Mouse (Mus musculus): ENCODE measurements around the gene Gm49395. TPM values are rescaled to one million over a fixed set of nuclear protein-coding genes. Genes with fewer than 3 reads are reported as not detected.
A peak's percentile ranks its signal among the peaks of the same experiment; 100 is the strongest.

Gene Gm49395
- polyA plus RNA-seq, 1 experiment from 2014 or later: 3.2 TPM

DNA sequence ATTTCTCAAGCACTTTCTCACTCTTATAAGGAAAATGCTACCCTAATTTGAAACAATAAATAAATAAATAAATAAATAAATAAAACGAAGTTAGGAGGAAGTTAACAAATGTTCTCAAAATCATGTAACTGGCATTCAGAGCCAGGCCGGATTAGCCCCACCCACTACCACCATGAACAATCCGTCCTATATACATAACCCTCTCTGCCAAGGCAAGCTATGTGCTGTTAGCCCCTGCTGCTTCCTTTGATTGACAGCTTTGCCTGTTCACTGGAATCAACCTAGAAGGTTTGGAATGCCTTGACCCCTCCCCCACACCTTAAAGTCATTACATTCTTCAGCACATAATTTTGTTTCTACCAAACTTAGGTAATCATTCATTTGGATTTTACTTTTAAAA is 10.2 kb downstream of the Gm49395 start:
- Histone ChIP-seq H3K27ac (ENCODE audit: low read depth, low read length) (no peak overlapping the region), H3K4me3 (ENCODE audit: low read depth, low read length) (no peak overlapping the region), H3K9ac (ENCODE audit: low read length) (no peak overlapping the region), H3K4me2 (no peak overlapping the region), H3K9me3 (ENCODE audit: control insufficient read depth, low read length) (no peaks in the 10 kb centered on the region), H3K27me3 (ENCODE audit: control insufficient read depth, insufficient read depth, low read length) (no peaks in the 10 kb centered on the region), H3K36me3 (ENCODE audit: control insufficient read depth, insufficient read depth, low read length) (peaks cover 7% of the 10 kb centered on the region; the same call in 1 of the 2 replicates), H3K4me1 (ENCODE audit: control insufficient read depth, insufficient read depth, low read length) (peaks cover 10% of the 10 kb centered on the region)
- DNase-seq (ENCODE audit: low spot score, missing footprints) (peak; percentile 86), ATAC-seq (ENCODE audit: low FRiP score) (no peak)
- WGBS: 76% methylated on average over 3 of the region's 3 CpGs

GRCm38 (mm10) chr13:115090977-115091445 is 10.7 kb downstream of the Gm49395 start:
- DNase-seq (ENCODE audit: low spot score, missing footprints) (peak; percentile 83), ATAC-seq (ENCODE audit: low FRiP score) (no peak)
- Histone ChIP-seq H3K36me3 (ENCODE audit: control insufficient read depth, insufficient read depth, low read length) (peaks cover 10% of the 10 kb centered on the region; the same call in 1 of the 2 replicates), H3K4me2 (peak overlapping the region; percentile 97), H3K27ac (ENCODE audit: low read depth, low read length) (no peak overlapping the region), H3K9me3 (ENCODE audit: control insufficient read depth, low read length) (no peaks in the 10 kb centered on the region), H3K4me1 (ENCODE audit: control insufficient read depth, insufficient read depth, low read length) (peaks cover 10% of the 10 kb centered on the region), H3K27me3 (ENCODE audit: control insufficient read depth, insufficient read depth, low read length) (no peaks in the 10 kb centered on the region), H3K9ac (ENCODE audit: low read length) (no peak overlapping the region; the same call in 1 of the 2 replicates), H3K4me3 (ENCODE audit: low read depth, low read length) (peak overlapping the region; percentile 69)
- 55% methylated on average over 9 of the region's 9 CpGs for WGBS

- under 1% methylated on average over 60 of the region's 60 CpGs for WGBS
- Histone ChIP-seq H3K27me3 (ENCODE audit: control insufficient read depth, insufficient read depth, low read length) (no peaks in the 10 kb centered on the region), H3K4me2 (peak within 1 kb of the TSS; percentile 97), H3K27ac (ENCODE audit: low read depth, low read length) (peak within 1 kb of the TSS; percentile 6; the same call in 1 of the 2 replicates), H3K9ac (ENCODE audit: low read length) (peak within 1 kb of the TSS; percentile 82), H3K36me3 (ENCODE audit: control insufficient read depth, insufficient read depth, low read length) (peaks cover 10% of the 10 kb centered on the region; the same call in 1 of the 2 replicates), H3K4me3 (ENCODE audit: low read depth, low read length) (peak within 1 kb of the TSS; percentile 69), H3K4me1 (ENCODE audit: control insufficient read depth, insufficient read depth, low read length) (peaks cover 10% of the 10 kb centered on the region), H3K9me3 (ENCODE audit: control insufficient read depth, low read length) (no peaks in the 10 kb centered on the region)
- DNase-seq (ENCODE audit: low spot score, missing footprints): peak; percentile 99
- ATAC-seq (ENCODE audit: low FRiP score): peak; percentile 95
These were observed 11.4 kb downstream of the Gm49395 start, which contains the start of gene Pelo for GRCm38 (mm10) chr13:115090069-115090976. Pelo (minus strand) TSS chr13:115090186.

DNA sequence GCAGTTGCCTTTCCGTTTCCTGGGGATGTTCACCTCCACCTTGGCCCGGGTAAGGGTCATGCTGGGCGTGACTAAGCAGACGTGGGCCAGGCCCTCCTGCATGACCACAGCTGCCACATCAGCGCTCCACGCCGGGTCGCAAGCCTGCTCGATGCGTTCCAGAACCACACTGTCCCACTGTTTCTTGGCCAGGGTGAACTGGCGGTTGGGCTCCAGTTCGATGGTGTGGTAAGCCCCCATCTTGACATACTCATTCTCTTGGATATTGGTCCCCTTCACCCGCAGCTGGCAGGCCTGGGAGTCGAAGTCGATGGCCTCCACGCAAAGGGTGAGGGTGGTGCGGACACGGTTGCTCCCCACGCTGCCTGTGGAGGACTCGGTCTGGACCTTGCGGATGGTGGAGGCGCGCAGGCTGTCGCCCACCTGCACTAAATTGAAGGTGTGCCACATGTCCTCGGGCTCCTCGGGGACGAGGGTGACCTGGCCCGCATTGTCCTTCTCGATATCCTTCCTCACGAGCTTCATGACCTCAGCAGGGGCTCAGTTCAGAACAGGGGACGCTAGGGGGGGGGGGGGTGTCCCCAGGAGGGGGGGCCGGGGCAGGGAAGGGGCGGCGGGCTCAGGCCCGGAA is 12.2 kb downstream of the Gm49395 start:
- Histone ChIP-seq H3K4me2 (peak overlapping the region; percentile 97), H3K4me1 (ENCODE audit: control insufficient read depth, insufficient read depth, low read length) (peaks cover 10% of the 10 kb centered on the region), H3K27me3 (ENCODE audit: control insufficient read depth, insufficient read depth, low read length) (no peaks in the 10 kb centered on the region), H3K9me3 (ENCODE audit: control insufficient read depth, low read length) (no peaks in the 10 kb centered on the region), H3K36me3 (ENCODE audit: control insufficient read depth, insufficient read depth, low read length) (peaks cover 10% of the 10 kb centered on the region; the same call in 1 of the 2 replicates), H3K9ac (ENCODE audit: low read length) (peak overlapping the region; percentile 82), H3K4me3 (ENCODE audit: low read depth, low read length) (peak overlapping the region; percentile 69), H3K27ac (ENCODE audit: low read depth, low read length) (no peak overlapping the region)
- peak; percentile 74 for ATAC-seq (ENCODE audit: low FRiP score)
- 8% methylated on average over 34 of the region's 35 CpGs for WGBS
- DNase-seq (ENCODE audit: low spot score, missing footprints): no peak

- Histone ChIP-seq H3K9me3 (ENCODE audit: control insufficient read depth, low read length) (no peaks in the 10 kb centered on the region), H3K4me3 (ENCODE audit: low read depth, low read length) (peak overlapping the region; percentile 69), H3K36me3 (ENCODE audit: control insufficient read depth, insufficient read depth, low read length) (peaks cover 10% of the 10 kb centered on the region; the same call in 1 of the 2 replicates), H3K27ac (ENCODE audit: low read depth, low read length) (no peak overlapping the region), H3K9ac (ENCODE audit: low read length) (peak overlapping the region; percentile 82), H3K4me2 (peak overlapping the region; percentile 97), H3K4me1 (ENCODE audit: control insufficient read depth, insufficient read depth, low read length) (peaks cover 10% of the 10 kb centered on the region), H3K27me3 (ENCODE audit: control insufficient read depth, insufficient read depth, low read length) (no peaks in the 10 kb centered on the region)
- peak; percentile 83 for DNase-seq (ENCODE audit: low spot score, missing footprints)
- 67% methylated on average over 11 of the region's 11 CpGs for WGBS
- no peak for ATAC-seq (ENCODE audit: low FRiP score)
These were observed 12.7 kb downstream of the Gm49395 start for GRCm38 (mm10) chr13:115089020-115089394.

GRCm38 (mm10) chr13:115085974-115086373 is 15.7 kb downstream of the Gm49395 start:
- H3K27me3 ChIP-seq (ENCODE audit: control insufficient read depth, insufficient read depth, low read length): no peaks in the 10 kb centered on the region
- peaks cover 10% of the 10 kb centered on the region for H3K4me1 ChIP-seq (ENCODE audit: control insufficient read depth, insufficient read depth, low read length)
- H3K27ac ChIP-seq (ENCODE audit: low read depth, low read length): no peak overlapping the region
- ATAC-seq (ENCODE audit: low FRiP score) (no peak), DNase-seq (ENCODE audit: low spot score, missing footprints) (peak; percentile 67)
- 89% methylated on average over 6 of the region's 6 CpGs for WGBS
- H3K9ac ChIP-seq (ENCODE audit: low read length): no peak overlapping the region
- H3K9me3 ChIP-seq (ENCODE audit: control insufficient read depth, low read length): no peaks in the 10 kb centered on the region
- peaks cover 10% of the 10 kb centered on the region; the same call in 1 of the 2 replicates for H3K36me3 ChIP-seq (ENCODE audit: control insufficient read depth, insufficient read depth, low read length)
- H3K4me2 ChIP-seq: no peak overlapping the region
- no peak overlapping the region for H3K4me3 ChIP-seq (ENCODE audit: low read depth, low read length)

DNA sequence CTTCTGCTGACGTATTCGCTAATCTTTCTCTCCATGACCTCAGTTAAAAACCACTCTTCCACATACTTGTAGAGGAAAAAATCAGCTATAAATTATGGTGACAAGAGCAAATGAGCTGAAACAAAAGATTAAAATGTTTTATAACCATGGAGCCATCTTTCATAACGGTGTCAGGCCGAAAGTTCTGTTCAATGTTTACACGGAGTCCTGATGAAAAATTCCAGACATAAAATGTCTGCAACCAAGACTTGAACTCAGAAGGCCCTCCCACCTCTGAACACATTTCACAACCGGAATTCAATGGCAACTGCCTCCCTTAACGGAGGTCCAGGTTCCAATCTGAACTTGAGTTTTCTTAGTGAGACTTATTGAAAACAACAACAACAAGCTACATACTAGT is 19.4 kb downstream of the Gm49395 start:
- no peak overlapping the region for H3K9ac ChIP-seq (ENCODE audit: low read length)
- no peak for ATAC-seq (ENCODE audit: low FRiP score)
- H3K4me3 ChIP-seq (ENCODE audit: low read depth, low read length): no peak overlapping the region
- whole genome bisulfite sequencing: 93% methylated on average over 7 of the region's 7 CpGs
- DNase-seq (ENCODE audit: low spot score, missing footprints): no peak
- no peaks in the 10 kb centered on the region for H3K27me3 ChIP-seq (ENCODE audit: control insufficient read depth, insufficient read depth, low read length)
- H3K9me3 ChIP-seq (ENCODE audit: control insufficient read depth, low read length): no peaks in the 10 kb centered on the region
- H3K4me2 ChIP-seq: no peak overlapping the region
- H3K4me1 ChIP-seq (ENCODE audit: control insufficient read depth, insufficient read depth, low read length): no peaks in the 10 kb centered on the region
- peaks cover 4% of the 10 kb centered on the region; the same call in 1 of the 2 replicates for H3K36me3 ChIP-seq (ENCODE audit: control insufficient read depth, insufficient read depth, low read length)
- no peak overlapping the region for H3K27ac ChIP-seq (ENCODE audit: low read depth, low read length)

- 93% methylated on average over 3 of the region's 3 CpGs for WGBS
- no peaks in the 10 kb centered on the region for H3K36me3 ChIP-seq (ENCODE audit: control insufficient read depth, insufficient read depth, low read length)
These were observed 21.6 kb downstream of the Gm49395 start for GRCm38 (mm10) chr13:115079996-115080585.

More at GRCm38 (mm10) chr13:115079996-115080585, 21.6 kb downstream of the Gm49395 start:
- H3K4me2 ChIP-seq: no peak overlapping the region
- DNase-seq (ENCODE audit: low spot score, missing footprints) (peak; percentile 33), ATAC-seq (ENCODE audit: low FRiP score) (no peak)
- no peak overlapping the region for H3K4me3 ChIP-seq (ENCODE audit: low read depth, low read length)
- H3K4me1 ChIP-seq (ENCODE audit: control insufficient read depth, insufficient read depth, low read length): no peaks in the 10 kb centered on the region
- H3K27me3 ChIP-seq (ENCODE audit: control insufficient read depth, insufficient read depth, low read length): no peaks in the 10 kb centered on the region
- H3K27ac ChIP-seq (ENCODE audit: low read depth, low read length): no peak overlapping the region
- H3K9ac ChIP-seq (ENCODE audit: low read length): no peak overlapping the region
- H3K9me3 ChIP-seq (ENCODE audit: control insufficient read depth, low read length): no peaks in the 10 kb centered on the region

Data from midbrain, embryonic 11.5 days (tissue).